Mouse (Mus musculus) erythroblast, embryonic 14.5 days (primary cell): Measurements from ENCODE around the gene Aldh3b3. TPM values are rescaled to one million over a fixed set of nuclear protein-coding genes. Genes with fewer than 3 reads are reported as not detected.

Experiments
- H3K27me3 ChIP-seq: 2 replicates; pipeline ENCODE4 v1.6.1; 2012; ENCODE audit warnings: inconsistent platforms; ENCODE audit not compliant: control insufficient read depth
- H3K36me3 ChIP-seq: 2 replicates; pipeline ENCODE4 v1.6.1; 2012; ENCODE audit warnings: mild to moderate bottlenecking, inconsistent platforms; ENCODE audit not compliant: control insufficient read depth
- H3K4me1 ChIP-seq: 2 replicates; pipeline ENCODE4 v1.6.1; 2012; ENCODE audit warnings: inconsistent platforms; ENCODE audit not compliant: control insufficient read depth
- H3K4me3 ChIP-seq: replicated peaks from 2 replicates; pipeline ENCODE3; 2012; ENCODE audit warnings: moderate library complexity, mild to moderate bottlenecking, inconsistent platforms
- H3K9me3 ChIP-seq: 2 replicates; pipeline ENCODE4 v1.6.1; 2012; ENCODE audit warnings: low read length, inconsistent platforms, mixed read lengths; ENCODE audit not compliant: control insufficient read depth
- GATA1 ChIP-seq: IDR thresholded peaks from 2 replicates; pipeline ENCODE4 v1.6.1; 2012; ENCODE audit warnings: low read length, inconsistent platforms, mixed read lengths
- TAL1 ChIP-seq: IDR thresholded peaks from 3 replicates; pipeline ENCODE4 v1.6.1; 2012; ENCODE audit warnings: low read length, inconsistent platforms, mixed read lengths
- polyA plus RNA-seq: library from polyadenylated mRNA; stranded (reverse); fragments of >175 nt; gene quantifications from 2 replicates; pipeline ENCODE4 v1.2.3, GENCODE M21; 2012

The Aldh3b3 gene
- polyA plus RNA-seq, 1 experiment, result not detected

GRCm38 (mm10) chr19:3994932-3995331 is 36.5 kb downstream of the Aldh3b3 start:
- H3K9me3 ChIP-seq, result no peaks in the 10 kb centered on the region
- H3K27me3 ChIP-seq, result peaks cover 4% of the 10 kb centered on the region; the same call in 1 of the 2 replicates
- no peak overlapping the region for H3K4me3 ChIP-seq
- H3K36me3 ChIP-seq, result no peaks in the 10 kb centered on the region
- peaks cover 10% of the 10 kb centered on the region for H3K4me1 ChIP-seq
- TF ChIP-seq GATA1 (no peak), TAL1 (no peak)

GRCm38 (mm10) chr19:3995505-3995904 is 37.1 kb downstream of the Aldh3b3 start:
- Histone ChIP-seq H3K4me3 (no peak overlapping the region), H3K4me1 (peaks cover 13% of the 10 kb centered on the region), H3K9me3 (no peaks in the 10 kb centered on the region), H3K36me3 (no peaks in the 10 kb centered on the region), H3K27me3 (peaks cover 4% of the 10 kb centered on the region; the same call in 1 of the 2 replicates)
- TF ChIP-seq TAL1, result no peak
- TF ChIP-seq GATA1, result no peak

GRCm38 (mm10) chr19:3996106-3996505 is 37.7 kb downstream of the Aldh3b3 start:
- TF ChIP-seq GATA1, result no peak
- TF ChIP-seq TAL1, result no peak
- Histone ChIP-seq H3K4me1 (peaks cover 19% of the 10 kb centered on the region), H3K27me3 (peaks cover 4% of the 10 kb centered on the region; the same call in 1 of the 2 replicates), H3K36me3 (no peaks in the 10 kb centered on the region), H3K4me3 (no peak overlapping the region), H3K9me3 (no peaks in the 10 kb centered on the region)

- no peak overlapping the region for H3K4me3 ChIP-seq
- H3K4me1 ChIP-seq, result peaks cover 26% of the 10 kb centered on the region
- TF ChIP-seq TAL1 (no peak), GATA1 (no peak)
- peaks cover 4% of the 10 kb centered on the region; the same call in 1 of the 2 replicates for H3K27me3 ChIP-seq
- H3K9me3 ChIP-seq, result no peaks in the 10 kb centered on the region
- no peaks in the 10 kb centered on the region for H3K36me3 ChIP-seq
These were observed 38.3 kb downstream of the Aldh3b3 start for GRCm38 (mm10) chr19:3996747-3997146.

- H3K36me3 ChIP-seq, result no peaks in the 10 kb centered on the region
- TF ChIP-seq TAL1, result no peak
- H3K27me3 ChIP-seq, result peaks cover 4% of the 10 kb centered on the region; the same call in 1 of the 2 replicates
- no peaks in the 10 kb centered on the region for H3K9me3 ChIP-seq
- no peak overlapping the region for H3K4me3 ChIP-seq
- H3K4me1 ChIP-seq, result peaks cover 28% of the 10 kb centered on the region
These were observed 38.8 kb downstream of the Aldh3b3 start for GRCm38 (mm10) chr19:3997231-3997630.

- H3K27me3 ChIP-seq, result no peaks in the 10 kb centered on the region; the same call in 1 of the 2 replicates
- no peak overlapping the region for H3K4me3 ChIP-seq
- H3K9me3 ChIP-seq, result no peaks in the 10 kb centered on the region
- peaks cover 30% of the 10 kb centered on the region for H3K4me1 ChIP-seq
- no peaks in the 10 kb centered on the region for H3K36me3 ChIP-seq
- no peak for TF ChIP-seq TAL1
These were observed 39.9 kb downstream of the Aldh3b3 start for GRCm38 (mm10) chr19:3998335-3998734.

- Histone ChIP-seq H3K4me3 (peak overlapping the region; percentile 83), H3K27me3 (no peaks in the 10 kb centered on the region; the same call in 1 of the 2 replicates), H3K4me1 (peaks cover 30% of the 10 kb centered on the region), H3K36me3 (peaks cover 2% of the 10 kb centered on the region), H3K9me3 (no peaks in the 10 kb centered on the region)
- no peak for TF ChIP-seq GATA1
- no peak for TF ChIP-seq TAL1
These were observed 40.8 kb downstream of the Aldh3b3 start for GRCm38 (mm10) chr19:3999121-3999730.

GRCm38 (mm10) chr19:4000119-4000900 is 41.9 kb downstream of the Aldh3b3 start, which contains the start of the genes Nudt8 and Gm49405:
Nudt8 (plus strand) TSS chr19:4000580.
Gm49405 (plus strand) TSS chr19:4000626.
- TF ChIP-seq TAL1 (no peak), GATA1 (no peak)
- peaks cover 30% of the 10 kb centered on the region for H3K4me1 ChIP-seq
- H3K4me3 ChIP-seq, result peak within 1 kb of the TSS; percentile 83
- H3K9me3 ChIP-seq, result no peaks in the 10 kb centered on the region
- peaks cover 9% of the 10 kb centered on the region for H3K36me3 ChIP-seq
- H3K27me3 ChIP-seq, result no peaks in the 10 kb centered on the region; the same call in 1 of the 2 replicates

GRCm38 (mm10) chr19:4000949-4001525 is 42.6 kb downstream of the Aldh3b3 start:
- no peaks in the 10 kb centered on the region; the same call in 1 of the 2 replicates for H3K27me3 ChIP-seq
- TF ChIP-seq GATA1 (no peak), TAL1 (no peak)
- peak overlapping the region; percentile 83 for H3K4me3 ChIP-seq
- H3K4me1 ChIP-seq, result peaks cover 30% of the 10 kb centered on the region
- no peaks in the 10 kb centered on the region for H3K9me3 ChIP-seq
- peaks cover 14% of the 10 kb centered on the region for H3K36me3 ChIP-seq
